Mouse (Mus musculus): ENCODE data around the gene Nox3.

- TF ChIP-seq POLR2A (IDR thresholded peaks at IDR 0.05; ENCODE audit: low read depth, low read length) = no peak
- TF ChIP-seq MAX (IDR thresholded peaks at IDR 0.05; ENCODE audit: low read length) = no peak
- TF ChIP-seq SMC3 (IDR thresholded peaks at IDR 0.05; ENCODE audit: low read depth, low read length) = no peak
- no peak for TF ChIP-seq E2F4 (IDR thresholded peaks at IDR 0.05; ENCODE audit: insufficient replicate concordance, low read depth, low read length)
- TF ChIP-seq CTCF (conservative IDR thresholded peaks at IDR 0.05 in 1 of 2, IDR thresholded peaks at IDR 0.05 in 1 of 2; ENCODE audit: low read depth in 2 of 2, low read length in 2 of 2) = no peak
- no peak for TF ChIP-seq USF1 (IDR thresholded peaks at IDR 0.05; ENCODE audit: low read depth, low read length)
- no peak for TF ChIP-seq IRF4 (IDR thresholded peaks at IDR 0.05; ENCODE audit: low read depth, low read length)
- TF ChIP-seq MAFK (IDR thresholded peaks at IDR 0.05; ENCODE audit: insufficient replicate concordance, low read length) = no peak
- TF ChIP-seq EP300 (IDR thresholded peaks at IDR 0.05; ENCODE audit: low read length) = no peak
- TF ChIP-seq MEF2A (IDR thresholded peaks at IDR 0.05; ENCODE audit: borderline replicate concordance, low read depth, low read length) = no peak
Measured at GRCm38 (mm10) chr17:3683662-3684061, 12.4 kb downstream of the Nox3 start.
